Mouse (Mus musculus) thymus, adult 2 months (tissue): ENCODE measurements around the gene Brd3os.

ENCODE experiments used
- CTCF ChIP-seq: fragments of 200-500 bp; IDR thresholded peaks from 2 replicates; pipeline ENCODE4 v1.5.1; 2012; ENCODE audit warnings: mild to moderate bottlenecking, control low read depth, low read length, moderate library complexity, borderline replicate concordance; ENCODE audit not compliant: control insufficient read depth, poor library complexity, insufficient read depth; ENCODE audit errors: extremely low read depth
- POLR2A ChIP-seq: fragments of 200-500 bp; IDR thresholded peaks from 2 replicates; pipeline ENCODE4 v1.6.1; 2012; ENCODE audit warnings: mild to moderate bottlenecking, low read length, control low read depth, moderate library complexity; ENCODE audit not compliant: control insufficient read depth, poor library complexity, insufficient read depth; ENCODE audit errors: extremely low read depth

DNA sequence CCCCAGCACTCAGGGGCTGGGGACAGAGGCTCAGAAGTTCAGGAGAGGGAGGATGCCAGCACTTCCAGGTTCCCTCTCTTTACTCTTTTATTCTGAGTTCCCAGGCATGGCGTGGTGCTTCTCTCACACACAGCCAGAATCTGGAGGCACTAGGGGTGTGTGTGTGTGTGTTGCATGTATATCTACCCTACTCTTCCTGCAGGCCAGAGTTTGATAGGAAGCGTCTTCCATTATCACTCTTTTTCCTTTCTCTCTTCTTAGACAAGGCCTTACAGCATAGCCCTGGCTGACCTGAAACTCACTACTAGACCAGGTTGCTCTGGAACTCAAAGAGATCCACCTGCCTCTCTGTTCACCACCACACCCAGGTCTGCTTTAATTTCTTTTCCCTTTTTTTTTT, 48.8 kb downstream of the Brd3os start:
- TF ChIP-seq CTCF (no peak), POLR2A (no peak)
